Mouse (Mus musculus): ENCODE measurements at regions not wholly inside any gene's neighbourhood (a gene's known extent, or its start where the extent isn't known, plus 50 kb on each side); places are given as distances from the start of the nearest gene placed in this dataset.

DNA sequence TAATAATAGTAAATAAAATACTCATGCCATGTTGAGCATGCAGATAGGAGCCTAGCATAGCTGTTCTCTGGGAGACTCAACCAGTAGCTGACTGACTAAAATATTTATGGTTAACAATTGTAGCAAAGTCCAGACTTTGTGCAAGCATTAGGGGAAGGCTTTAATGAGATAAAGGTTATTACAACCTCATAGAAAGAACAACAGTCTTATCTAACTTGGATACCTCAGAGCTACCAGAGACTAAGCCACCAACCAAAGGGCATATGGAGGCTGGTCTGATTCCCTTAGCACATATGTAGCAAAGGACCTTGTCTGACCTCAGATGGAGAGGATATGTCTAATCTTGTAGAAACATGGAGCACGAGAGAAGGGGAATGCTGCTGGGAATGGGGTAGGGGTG is 1136.4 kb upstream of the Pcdh20 start:
- no peak for DNase-seq (ENCODE audit: low spot score)
- Histone ChIP-seq H3K9me3 (replicated peaks; ENCODE audit: control insufficient read depth, low read length) (no peaks in the 10 kb centered on the region), H3K4me2 (ENCODE audit: low read depth, low read length) (no peak overlapping the region), H3K9ac (replicated peaks; ENCODE audit: low read depth, low read length) (no peak overlapping the region), H3K4me3 (ENCODE audit: low read depth, low read length) (no peak overlapping the region), H3K27ac (ENCODE audit: low read depth) (no peak overlapping the region), H3K27me3 (ENCODE audit: control insufficient read depth, insufficient read depth, low read length) (no peaks in the 10 kb centered on the region), H3K36me3 (replicated peaks; ENCODE audit: control insufficient read depth, insufficient read depth, low read length) (no peaks in the 10 kb centered on the region), H3K4me1 (ENCODE audit: control insufficient read depth, insufficient read depth) (peaks cover 6% of the 10 kb centered on the region; the same call in 1 of the 2 replicates)
- ATAC-seq (ENCODE audit: insufficient read depth, low read depth): no peak
- WGBS: 35% methylated on average over 1 of the region's 1 CpGs
- no peak for TF ChIP-seq CTCF (IDR thresholded peaks at IDR 0.05; ENCODE audit: low read depth)
- TF ChIP-seq EP300 (IDR thresholded peaks at IDR 0.05; ENCODE audit: low read depth): no peak

DNA sequence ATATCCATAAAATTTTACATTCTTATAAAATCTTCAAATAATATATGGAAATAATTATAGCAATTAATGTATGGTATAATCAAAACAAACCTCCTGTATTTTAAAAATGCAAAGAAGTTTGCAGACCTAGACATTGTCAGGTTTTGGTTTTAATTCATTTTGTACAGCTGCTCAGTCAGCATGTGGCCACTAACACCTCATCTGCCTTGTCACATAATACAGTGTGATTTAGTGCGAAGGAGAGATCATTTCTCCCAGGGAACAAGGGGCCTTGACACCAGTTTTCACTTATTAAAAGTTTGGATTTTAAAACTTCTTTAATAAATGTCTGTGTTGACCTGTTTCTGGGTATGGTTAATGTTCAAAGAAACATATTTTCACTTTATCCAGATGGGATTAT is 1126.6 kb upstream of the Pcdh20 start:
- no peak overlapping the region for H3K4me3 ChIP-seq (ENCODE audit: low read depth, low read length)
- no peaks in the 10 kb centered on the region for H3K27me3 ChIP-seq (ENCODE audit: control insufficient read depth, insufficient read depth, low read length)
- H3K4me2 ChIP-seq (ENCODE audit: low read depth, low read length): no peak overlapping the region
- TF ChIP-seq CTCF (IDR thresholded peaks at IDR 0.05; ENCODE audit: low read depth) (no peak), EP300 (IDR thresholded peaks at IDR 0.05; ENCODE audit: low read depth) (no peak)
- no peak for DNase-seq (ENCODE audit: low spot score)
- H3K4me1 ChIP-seq (ENCODE audit: control insufficient read depth, insufficient read depth): no peaks in the 10 kb centered on the region
- no peaks in the 10 kb centered on the region for H3K36me3 ChIP-seq (replicated peaks; ENCODE audit: control insufficient read depth, insufficient read depth, low read length)
- ATAC-seq (ENCODE audit: insufficient read depth, low read depth): no peak
- no peak overlapping the region for H3K9ac ChIP-seq (replicated peaks; ENCODE audit: low read depth, low read length)
- no peaks in the 10 kb centered on the region for H3K9me3 ChIP-seq (replicated peaks; ENCODE audit: control insufficient read depth, low read length)
- 61% methylated on average over 1 of the region's 1 CpGs for WGBS
- H3K27ac ChIP-seq (ENCODE audit: low read depth): no peak overlapping the region

DNA sequence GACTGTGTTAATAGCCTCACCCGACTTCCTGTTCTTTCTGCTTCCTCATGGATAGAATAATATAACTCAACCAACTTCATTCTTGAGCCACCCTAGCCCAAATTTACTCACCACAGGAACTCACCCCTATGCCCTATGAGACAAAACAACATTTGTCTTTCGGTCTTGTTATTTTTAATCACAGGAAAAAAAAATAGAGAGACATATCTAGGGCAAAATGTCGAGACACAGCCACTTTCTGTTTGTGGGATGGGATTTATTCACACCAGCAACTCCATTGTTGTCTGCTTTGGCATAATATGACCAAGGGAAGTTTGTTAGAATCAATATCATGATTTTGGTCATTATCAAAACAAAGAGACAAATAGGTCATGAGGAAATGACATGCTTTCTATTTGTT is 1102.4 kb upstream of the Pcdh20 start:
- Histone ChIP-seq H3K27ac (ENCODE audit: low read depth) (no peak overlapping the region), H3K4me3 (ENCODE audit: low read depth, low read length) (no peak overlapping the region), H3K27me3 (ENCODE audit: control insufficient read depth, insufficient read depth, low read length) (no peaks in the 10 kb centered on the region), H3K4me1 (ENCODE audit: control insufficient read depth, insufficient read depth) (no peaks in the 10 kb centered on the region), H3K9ac (replicated peaks; ENCODE audit: low read depth, low read length) (no peak overlapping the region), H3K4me2 (ENCODE audit: low read depth, low read length) (no peak overlapping the region), H3K9me3 (replicated peaks; ENCODE audit: control insufficient read depth, low read length) (no peaks in the 10 kb centered on the region), H3K36me3 (replicated peaks; ENCODE audit: control insufficient read depth, insufficient read depth, low read length) (no peaks in the 10 kb centered on the region)
- no peak for ATAC-seq (ENCODE audit: insufficient read depth, low read depth)
- 48% methylated on average over 3 of the region's 3 CpGs for whole genome bisulfite sequencing
- no peak for DNase-seq (ENCODE audit: low spot score)
- TF ChIP-seq EP300 (IDR thresholded peaks at IDR 0.05; ENCODE audit: low read depth): no peak
- no peak for TF ChIP-seq CTCF (IDR thresholded peaks at IDR 0.05; ENCODE audit: low read depth)

- DNase-seq (ENCODE audit: low spot score) (no peak), ATAC-seq (ENCODE audit: insufficient read depth, low read depth) (no peak)
- no peak overlapping the region for H3K4me2 ChIP-seq (ENCODE audit: low read depth, low read length)
- TF ChIP-seq CTCF (IDR thresholded peaks at IDR 0.05; ENCODE audit: low read depth) (no peak), EP300 (IDR thresholded peaks at IDR 0.05; ENCODE audit: low read depth) (no peak)
- 52% methylated on average over 1 of the region's 1 CpGs for WGBS
- no peaks in the 10 kb centered on the region for H3K27me3 ChIP-seq (ENCODE audit: control insufficient read depth, insufficient read depth, low read length)
- no peak overlapping the region for H3K27ac ChIP-seq (ENCODE audit: low read depth)
- no peak overlapping the region for H3K9ac ChIP-seq (replicated peaks; ENCODE audit: low read depth, low read length)
- H3K4me1 ChIP-seq (ENCODE audit: control insufficient read depth, insufficient read depth): no peaks in the 10 kb centered on the region
- H3K4me3 ChIP-seq (ENCODE audit: low read depth, low read length): no peak overlapping the region
- H3K36me3 ChIP-seq (replicated peaks; ENCODE audit: control insufficient read depth, insufficient read depth, low read length): no peaks in the 10 kb centered on the region
- H3K9me3 ChIP-seq (replicated peaks; ENCODE audit: control insufficient read depth, low read length): no peaks in the 10 kb centered on the region
Observed at GRCm38 (mm10) chr14:89571703-89572102, 1100.5 kb upstream of the Pcdh20 start.

GRCm38 (mm10) chr14:89559822-89560477 is 1088.8 kb upstream of the Pcdh20 start:
- H3K4me2 ChIP-seq (ENCODE audit: low read depth, low read length): no peak overlapping the region
- H3K36me3 ChIP-seq (replicated peaks; ENCODE audit: control insufficient read depth, insufficient read depth, low read length): no peaks in the 10 kb centered on the region
- WGBS: 61% methylated on average over 3 of the region's 3 CpGs
- no peak overlapping the region for H3K9ac ChIP-seq (replicated peaks; ENCODE audit: low read depth, low read length)
- no peak for TF ChIP-seq EP300 (IDR thresholded peaks at IDR 0.05; ENCODE audit: low read depth)
- TF ChIP-seq CTCF (IDR thresholded peaks at IDR 0.05; ENCODE audit: low read depth): no peak
- H3K4me3 ChIP-seq (ENCODE audit: low read depth, low read length): no peak overlapping the region
- no peaks in the 10 kb centered on the region for H3K9me3 ChIP-seq (replicated peaks; ENCODE audit: control insufficient read depth, low read length)
- ATAC-seq (ENCODE audit: insufficient read depth, low read depth) (no peak), DNase-seq (ENCODE audit: low spot score) (no peak)
- H3K4me1 ChIP-seq (ENCODE audit: control insufficient read depth, insufficient read depth): no peaks in the 10 kb centered on the region
- no peaks in the 10 kb centered on the region for H3K27me3 ChIP-seq (ENCODE audit: control insufficient read depth, insufficient read depth, low read length)
- H3K27ac ChIP-seq (ENCODE audit: low read depth): no peak overlapping the region

- Histone ChIP-seq H3K36me3 (replicated peaks; ENCODE audit: control insufficient read depth, insufficient read depth, low read length) (no peaks in the 10 kb centered on the region), H3K9me3 (replicated peaks; ENCODE audit: control insufficient read depth, low read length) (no peaks in the 10 kb centered on the region), H3K4me3 (ENCODE audit: low read depth, low read length) (no peak overlapping the region), H3K9ac (replicated peaks; ENCODE audit: low read depth, low read length) (no peak overlapping the region), H3K4me2 (ENCODE audit: low read depth, low read length) (no peak overlapping the region), H3K27me3 (ENCODE audit: control insufficient read depth, insufficient read depth, low read length) (no peaks in the 10 kb centered on the region), H3K4me1 (ENCODE audit: control insufficient read depth, insufficient read depth) (no peaks in the 10 kb centered on the region), H3K27ac (ENCODE audit: low read depth) (no peak overlapping the region)
- ATAC-seq (ENCODE audit: insufficient read depth, low read depth) (no peak), DNase-seq (ENCODE audit: low spot score) (no peak)
- TF ChIP-seq CTCF (IDR thresholded peaks at IDR 0.05; ENCODE audit: low read depth) (no peak), EP300 (IDR thresholded peaks at IDR 0.05; ENCODE audit: low read depth) (no peak)
Observed at GRCm38 (mm10) chr14:89557334-89557733, 1086.1 kb upstream of the Pcdh20 start.
